In genomic region chr8:116533081-116533480, GRCm38 (mm10) we compare ENCODE assay signal across 18 mouse cellular contexts. TPM values are rescaled to one million over a fixed set of nuclear protein-coding genes. Genes with fewer than 3 reads are reported as not detected.
DNase-seq lines count a peak whose midpoint lies in the region; ATAC-seq and TF ChIP-seq lines count a peak whose summit lies in the region.
"Had no signal": no experiment of that assay in that cellular context is flagged by ENCODE, and none has a peak within 500 bp of the region (broad histone marks: within the 10 kb centered on the region; RNA-seq: fewer than 3 reads in every experiment).

No protein-coding gene starts in this region.

- no peaks in the 10 kb centered on the region for H3K4me1 ChIP-seq in liver, postnatal 0 days (ENCODE audit: insufficient read depth)
- no peaks in the 10 kb centered on the region for H3K4me1 ChIP-seq in ES-E14 (ENCODE audit: control insufficient read depth in 2 of 2, insufficient read depth in 2 of 2, low read length in 2 of 2, poor library complexity in 1 of 2)
- H3K4me1 ChIP-seq: embryonic facial prominence, embryonic 12.5 days; hindbrain, embryonic 15.5 days; liver, embryonic 15.5 days; neural tube, embryonic 13.5 days had no signal

- peak; percentile 23; the same call in 1 of the 2 replicates for TF ChIP-seq CTCF in liver, postnatal 0 days (IDR thresholded peaks at IDR 0.05; ENCODE audit: low read depth)

- H3K27ac ChIP-seq in liver, postnatal 0 days (ENCODE audit: low read depth) = no peak overlapping the region
- H3K27ac ChIP-seq in ES-E14 (ENCODE audit: insufficient read depth, low read depth, low read length, poor library complexity, severe bottlenecking) = no peak overlapping the region
- H3K27ac ChIP-seq: embryonic facial prominence, embryonic 12.5 days; hindbrain, embryonic 15.5 days; liver, embryonic 15.5 days; neural tube, embryonic 13.5 days had no signal

- no peak overlapping the region for H3K4me3 ChIP-seq in liver, postnatal 0 days (ENCODE audit: low read depth, low read length)
- no peak overlapping the region for H3K4me3 ChIP-seq in ES-E14 (ENCODE audit: insufficient read depth in 1 of 2, low read depth in 1 of 2, low read length in 2 of 2, poor library complexity in 1 of 2, severe bottlenecking in 1 of 2)
- H3K4me3 ChIP-seq: embryonic facial prominence, embryonic 12.5 days; hindbrain, embryonic 15.5 days; liver, embryonic 15.5 days; neural tube, embryonic 13.5 days had no signal

- no peak for TF ChIP-seq EP300 in liver, postnatal 0 days (IDR thresholded peaks at IDR 0.05; ENCODE audit: low read depth)

- no peak overlapping the region for H3K4me2 ChIP-seq in liver, postnatal 0 days (ENCODE audit: low read depth, low read length)
- H3K4me2 ChIP-seq: embryonic facial prominence, embryonic 12.5 days; hindbrain, embryonic 15.5 days; liver, embryonic 15.5 days; neural tube, embryonic 13.5 days had no signal

- intact Hi-C loops in heart, postnatal 25 days (cut with DNase I) = no loop called here

- peaks cover 2% of the 10 kb centered on the region; the same call in 1 of the 2 replicates for H3K9me3 ChIP-seq in liver, postnatal 0 days (ENCODE audit: low read length)
- H3K9me3 ChIP-seq in ES-E14 (ENCODE audit: control insufficient read depth, insufficient read depth, low read depth, low read length) = no peaks in the 10 kb centered on the region
- H3K9me3 ChIP-seq: embryonic facial prominence, embryonic 12.5 days; hindbrain, embryonic 15.5 days had no signal

- H3K36me3 ChIP-seq in liver, postnatal 0 days (replicated peaks; ENCODE audit: insufficient read depth, low read length) = no peaks in the 10 kb centered on the region
- no peaks in the 10 kb centered on the region for H3K36me3 ChIP-seq in ES-E14 (ENCODE audit: control insufficient read depth, insufficient read depth, low read length, poor library complexity, severe bottlenecking)
- H3K36me3 ChIP-seq in splenic B cell, adult 2 months (ENCODE audit: control insufficient read depth, insufficient read depth, low read length, poor library complexity, severe bottlenecking) = no peaks in the 10 kb centered on the region
- H3K36me3 ChIP-seq: embryonic facial prominence, embryonic 12.5 days; hindbrain, embryonic 15.5 days; liver, embryonic 15.5 days; neural tube, embryonic 13.5 days had no signal

- DNase-seq in heart, adult 11 months = peak; percentile 37
- no peak for DNase-seq in heart, postnatal 25 days (ENCODE audit: low spot score)
- no peak for DNase-seq in liver, postnatal 0 days
- no peak for DNase-seq in liver
- peak; percentile 13 for DNase-seq in ES-E14 (ENCODE audit: low read depth, low spot score)
- peak; percentile 26 for DNase-seq in splenic B cell, adult 2 months (ENCODE audit: low read depth, low spot score)
- no peak for DNase-seq in right cerebral cortex, postnatal 36 days (ENCODE audit: low spot score in 2 of 2)
- DNase-seq: adrenal gland, postnatal 14 days; cerebellum, postnatal 25 days; heart, postnatal 10 days; lung, postnatal 4 days had no signal

- in situ Hi-C loops in ES-E14 (cut with MboI; ENCODE audit: low sequenced_read_pairs in 2 of 2, unreplicated experiment in 2 of 2) = no loop called here

- no peak overlapping the region for H3K9ac ChIP-seq in liver, postnatal 0 days (replicated peaks)
- H3K9ac ChIP-seq in ES-E14 (ENCODE audit: insufficient read depth, low read depth, low read length, poor library complexity, severe bottlenecking) = no peak overlapping the region
- H3K9ac ChIP-seq: embryonic facial prominence, embryonic 12.5 days; hindbrain, embryonic 15.5 days; liver, embryonic 15.5 days; neural tube, embryonic 13.5 days had no signal

- ATAC-seq in liver, postnatal 0 days = no peak
- ATAC-seq in megakaryocyte progenitor cell, adult 5-6 weeks (replicated peaks; ENCODE audit: poor library complexity) = no peak

- no peaks in the 10 kb centered on the region for H3K27me3 ChIP-seq in liver, postnatal 0 days (ENCODE audit: insufficient read depth, low read length)
- no peaks in the 10 kb centered on the region for H3K27me3 ChIP-seq in splenic B cell, adult 2 months (ENCODE audit: control insufficient read depth, insufficient read depth, low read length, poor library complexity, severe bottlenecking)
- H3K27me3 ChIP-seq: hindbrain, embryonic 15.5 days; liver, embryonic 15.5 days; neural tube, embryonic 13.5 days had no signal

- 64% methylated on average over 6 of the region's 6 CpGs for WGBS in liver, postnatal 0 days (ENCODE audit: insufficient replicate concordance)

TF ChIP-seq in ES-E14, 5 proteins besides CTCF, POLR2A, EP300 and RAD21:
- TF ChIP-seq HCFC1 (IDR thresholded peaks at IDR 0.05; ENCODE audit: borderline replicate concordance, insufficient read depth, low read length) = no peak
- TF ChIP-seq MAFK (IDR thresholded peaks at IDR 0.05; ENCODE audit: insufficient read depth, low read depth, low read length) = no peak
- TF ChIP-seq ZC3H11A (IDR thresholded peaks at IDR 0.05; ENCODE audit: borderline replicate concordance, low read depth, low read length) = no peak
- no peak for TF ChIP-seq ZNF384 (IDR thresholded peaks at IDR 0.05; ENCODE audit: low read depth, low read length)
- no peak for TF ChIP-seq CHD2 (IDR thresholded peaks at IDR 0.05; ENCODE audit: low read depth, low read length)
TF ChIP-seq in ES-E14: peak in this region for 0.

RNA-seq across cellular contexts. Expression of gene Dynlrb2, which starts 28.3 kb away (rescaled TPM):
- not detected for total RNA-seq in heart, postnatal 25 days (2021)
- polyA plus RNA-seq in liver, postnatal 0 days (2015; fragmentation: Nextera tagmentation; extraction: Ambion mirVana) = not detected in 2 replicates
- total RNA-seq in ES-E14 (2012; rRNA removed) = not detected in 2 replicates
- total RNA-seq in megakaryocyte progenitor cell, adult 5-6 weeks (2015) = not detected in 2 replicates
- not detected in 2 replicates for total RNA-seq in megakaryocyte progenitor cell, adult 5-6 weeks (2017)
- total RNA-seq: adrenal gland, postnatal 14 days; heart, postnatal 10 days had no signal
- polyA plus RNA-seq: C2C12; liver, embryonic 15.5 days; small intestine, adult 2 months had no signal

Comparison
In these comparisons a context has a peak if more than half of its experiments do, and no peak if none do; other contexts are left out.
1. DNase-seq: peak in heart, adult 11 months (single experiment), ES-E14 (single experiment) and splenic B cell, adult 2 months (single experiment); none in heart, postnatal 25 days (single experiment), liver, postnatal 0 days (single experiment), liver (single experiment) and right cerebral cortex, postnatal 36 days (0 of 2).